Mouse (Mus musculus) A20 (cell line): ENCODE measurements around the gene Wdfy2.

Experiments
- DNase-seq: peaks from one replicate; pipeline ENCODE4 v3.0.0-alpha.2; 2011; ENCODE audit warnings: low read depth, low spot score

Wdfy2 gene

DNA sequence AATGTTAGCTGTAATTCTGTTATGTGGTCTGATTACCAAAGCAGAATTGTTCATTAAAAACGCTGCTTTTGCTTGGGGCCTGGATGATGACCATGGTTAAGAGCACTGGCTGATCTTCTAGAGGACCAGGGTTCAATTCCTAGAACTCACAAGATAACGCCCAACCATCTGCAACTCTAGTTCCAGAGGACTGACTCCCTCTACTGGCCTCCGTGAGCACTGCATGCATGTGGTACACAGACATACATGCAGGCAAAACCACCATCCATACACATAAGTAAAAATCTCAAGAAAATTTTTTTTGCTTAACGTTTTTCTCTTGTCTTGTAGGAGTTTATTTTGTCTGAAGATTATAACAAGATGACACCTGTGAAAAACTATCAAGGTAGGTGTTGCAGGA, 87.3 kb downstream of the Wdfy2 start:
- DNase-seq: peak; percentile 30

DNA sequence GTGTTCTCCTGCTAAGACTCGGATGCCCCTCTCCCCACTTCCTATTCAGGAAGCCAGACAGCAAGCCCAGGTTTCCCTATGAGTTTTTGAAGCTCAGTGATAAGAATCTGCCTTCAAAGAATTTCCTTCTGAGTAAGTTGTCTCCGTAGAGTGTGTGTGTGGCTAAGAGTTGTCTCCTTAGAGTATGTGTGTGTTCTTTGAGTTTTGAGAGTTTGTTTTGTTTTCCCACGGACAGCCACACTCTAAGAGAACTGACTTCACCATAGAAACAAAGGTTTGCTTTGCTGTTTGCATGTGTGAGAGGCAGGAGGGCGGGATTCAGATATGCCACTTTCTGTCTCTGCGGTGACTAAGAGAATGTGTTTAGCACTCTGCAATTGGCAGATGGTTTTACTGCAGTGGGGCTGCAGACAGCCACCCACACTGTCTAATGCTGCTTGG, 90.6 kb downstream of the Wdfy2 start:
- no peak for DNase-seq

DNA sequence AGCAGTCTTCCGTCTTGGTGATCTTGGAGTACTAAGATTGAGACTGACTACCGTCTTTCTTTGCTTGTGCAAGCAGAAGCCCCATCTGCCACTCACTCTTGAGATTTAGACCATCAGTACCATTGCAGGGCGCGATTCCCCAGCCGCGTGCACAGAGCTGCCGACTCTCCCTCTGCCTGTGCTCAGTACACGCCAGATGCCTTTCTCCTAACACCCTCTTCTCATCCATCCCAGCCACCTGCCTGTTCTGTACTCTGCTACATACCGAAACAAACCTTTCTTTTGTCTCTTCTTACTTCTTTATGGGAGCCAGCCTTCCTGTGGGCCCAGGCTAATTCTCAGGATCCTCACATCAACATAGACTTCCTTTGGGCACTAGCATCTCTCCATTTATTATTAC, 97.9 kb downstream of the Wdfy2 start:
- no peak for DNase-seq

DNA sequence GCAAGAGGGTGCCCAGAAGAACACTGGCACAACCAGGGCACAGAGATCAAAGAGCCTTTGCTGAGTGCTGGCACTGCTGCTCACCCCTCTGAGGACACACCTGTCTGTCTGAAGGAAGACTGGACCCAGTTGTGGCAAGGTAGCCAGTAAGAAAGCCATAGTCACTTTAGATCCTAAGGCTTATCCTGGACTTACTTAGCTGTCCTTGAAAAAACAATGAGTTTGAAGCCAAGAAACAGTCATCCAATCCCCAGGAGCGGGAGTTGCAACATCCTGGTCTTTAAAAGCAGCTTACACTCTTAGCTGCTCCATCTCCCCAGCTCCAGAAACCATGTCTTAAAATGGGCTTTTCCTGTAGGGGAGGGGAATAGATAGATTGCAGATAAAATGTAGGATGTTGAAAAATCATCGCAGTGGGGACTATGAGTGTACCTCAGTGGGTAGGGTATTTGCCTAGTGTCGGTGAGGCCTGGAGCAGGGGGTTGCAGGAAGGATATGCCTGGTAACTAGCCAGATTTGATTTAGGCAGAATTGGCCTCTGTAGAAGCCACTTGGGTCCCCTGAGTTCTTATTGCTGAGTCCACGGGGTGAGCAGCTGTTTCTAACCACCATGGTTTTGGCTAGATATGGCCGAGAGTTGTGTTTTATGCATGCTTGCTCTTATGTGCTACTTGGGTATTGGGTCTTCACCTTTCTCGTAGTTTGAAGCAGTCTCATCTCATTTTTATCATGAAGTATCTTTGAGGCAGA, 99.3 kb downstream of the Wdfy2 start:
- no peak for DNase-seq

DNA sequence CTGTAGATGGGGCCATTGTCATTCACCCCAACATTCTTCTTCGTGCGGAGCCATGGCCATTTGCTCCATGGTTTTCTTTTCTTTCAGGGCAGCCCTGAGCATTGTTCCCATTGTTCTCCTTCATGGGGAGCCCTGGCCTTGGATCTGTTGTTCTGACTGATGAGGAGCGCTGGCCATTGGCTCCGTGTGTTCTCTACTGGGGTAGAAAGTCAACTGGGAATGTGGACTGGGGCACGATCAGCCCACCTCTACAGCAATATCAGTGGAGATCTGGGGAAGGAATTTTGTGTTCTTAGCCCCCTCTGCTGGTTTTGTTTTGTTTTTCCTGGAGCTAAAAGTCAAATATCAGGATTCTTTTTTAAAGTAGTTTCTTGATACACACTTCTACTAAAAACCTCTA, 100.2 kb downstream of the Wdfy2 start:
- no peak for DNase-seq

DNA sequence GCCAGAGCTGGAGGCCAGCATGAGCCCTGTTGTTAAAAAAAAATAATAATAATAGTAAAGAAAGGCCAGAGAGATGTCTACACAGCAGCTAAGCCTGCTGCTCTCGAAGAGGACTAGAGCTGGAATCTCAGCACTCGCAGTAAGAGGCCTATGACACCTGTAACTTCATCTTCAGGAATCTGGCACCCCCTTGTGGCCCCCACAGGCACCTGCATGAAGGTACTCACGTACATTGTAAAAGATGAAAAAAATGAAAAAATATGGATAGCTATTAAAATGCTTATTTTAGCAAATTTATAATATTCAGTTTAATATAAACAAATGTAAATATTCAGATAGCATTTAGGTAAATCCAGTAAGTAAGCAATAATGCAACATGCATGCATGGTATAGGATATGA, 102.0 kb downstream of the Wdfy2 start:
- peak; percentile 37 for DNase-seq

DNA sequence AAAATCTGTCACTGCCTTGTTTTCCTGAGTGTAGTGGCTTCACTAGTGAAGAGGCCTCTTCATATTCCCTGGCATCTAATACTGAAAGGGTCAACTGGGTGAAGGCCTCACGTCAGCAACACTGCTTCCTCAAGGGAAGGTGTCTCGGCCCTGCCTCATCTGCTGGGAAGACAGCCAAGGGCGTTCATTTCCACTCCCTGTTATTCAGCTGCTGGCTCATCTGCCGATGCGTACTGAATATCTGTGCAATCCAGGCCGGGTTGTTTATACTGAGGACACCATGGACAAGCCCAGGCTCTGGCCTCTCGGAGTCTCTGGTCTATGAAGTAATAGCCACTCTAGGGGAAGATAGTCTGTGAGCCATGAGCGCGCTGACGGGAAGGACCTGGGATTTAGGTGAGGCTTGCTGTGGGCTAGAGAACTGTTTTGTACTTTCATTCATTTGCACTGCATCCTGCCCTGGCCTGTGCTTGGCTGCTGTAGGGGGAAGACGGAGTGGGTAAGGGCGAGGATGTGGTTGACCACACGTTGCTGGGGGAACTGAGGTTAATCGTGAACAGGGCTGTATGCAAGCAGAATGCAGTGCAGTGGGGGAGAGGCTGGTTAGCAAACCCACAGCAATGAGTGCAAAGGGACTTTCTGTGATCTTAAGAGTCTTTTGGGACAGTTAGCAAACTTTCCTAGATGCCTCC, 103.1 kb downstream of the Wdfy2 start:
- DNase-seq: no peak

DNA sequence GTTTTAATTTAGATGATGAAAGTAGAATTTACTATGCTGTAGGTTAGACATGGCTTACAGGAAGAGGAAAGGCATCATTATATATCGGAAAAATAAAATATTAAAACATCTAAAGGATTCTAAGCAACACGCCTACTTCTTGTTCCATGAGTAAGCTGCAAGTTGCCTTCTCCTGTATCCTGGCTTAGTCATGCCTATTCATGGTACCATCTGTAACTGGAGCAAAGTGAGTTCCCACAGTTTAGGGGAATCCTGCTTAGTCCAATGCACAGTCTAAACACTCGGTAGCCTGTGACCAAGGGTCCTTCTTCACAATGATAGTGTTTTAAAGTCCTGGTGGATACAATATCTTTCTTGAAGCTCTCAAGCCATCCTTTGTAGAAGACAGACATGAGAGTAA, 109.3 kb downstream of the Wdfy2 start:
- DNase-seq: no peak

DNA sequence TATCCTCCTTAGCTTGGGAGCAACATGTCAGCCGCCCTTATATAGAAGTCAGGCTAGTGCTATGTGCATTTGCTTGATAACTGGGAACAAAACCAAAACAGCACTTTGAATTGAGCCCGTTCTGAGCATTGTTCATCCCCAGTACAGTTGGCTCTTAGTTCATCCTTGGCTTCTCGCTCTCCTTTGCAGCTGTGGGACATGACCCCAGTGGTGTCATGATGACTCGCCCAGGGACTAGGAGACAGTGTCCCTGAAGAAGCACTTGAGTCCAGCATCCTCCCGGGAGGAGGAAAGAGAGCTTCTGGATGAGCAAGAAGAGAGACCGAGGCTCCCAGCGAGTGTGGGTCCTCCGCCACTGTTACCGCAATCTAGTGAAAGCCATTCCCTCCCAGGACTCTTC, 118.6 kb downstream of the Wdfy2 start:
- DNase-seq: no peak

DNA sequence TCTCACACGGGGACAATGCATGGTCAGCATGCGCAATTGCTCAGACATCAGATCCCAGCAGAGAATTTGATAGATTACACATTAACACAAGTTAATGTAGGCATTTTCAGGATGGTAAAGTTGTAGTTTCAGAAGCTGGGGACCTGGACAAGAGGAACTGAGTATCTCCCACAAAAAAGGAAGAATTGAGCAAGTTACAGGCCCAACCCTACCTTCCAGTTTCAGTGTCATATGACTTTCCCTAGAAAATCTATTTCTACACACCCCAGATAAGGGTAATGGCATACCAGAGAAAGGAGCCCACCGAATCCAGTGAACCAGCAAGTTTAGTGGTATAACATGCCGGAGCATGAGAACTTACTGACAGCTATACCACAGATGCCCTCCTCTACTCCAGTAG, 126.2 kb downstream of the Wdfy2 start:
- no peak for DNase-seq

DNA sequence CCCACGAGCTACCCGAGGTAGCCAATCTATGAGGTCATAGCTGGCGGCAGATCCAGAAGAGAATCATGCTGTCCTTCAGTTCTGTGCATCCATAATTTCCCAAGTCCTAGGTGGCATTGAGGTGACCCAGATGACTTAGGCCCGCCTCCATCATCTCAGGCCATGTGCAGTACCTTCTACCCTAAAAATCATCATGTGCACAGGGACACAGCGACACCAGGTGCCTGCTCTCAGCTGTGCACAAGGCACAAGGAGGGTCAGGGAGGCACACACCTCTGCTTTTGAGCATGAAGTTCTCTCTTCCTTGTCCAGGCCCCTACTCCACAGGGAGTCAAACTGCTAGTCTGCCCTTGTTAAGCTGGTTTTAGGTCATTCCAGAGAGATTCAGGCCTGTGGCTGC, 127.9 kb downstream of the Wdfy2 start:
- DNase-seq: peak; percentile 23

DNA sequence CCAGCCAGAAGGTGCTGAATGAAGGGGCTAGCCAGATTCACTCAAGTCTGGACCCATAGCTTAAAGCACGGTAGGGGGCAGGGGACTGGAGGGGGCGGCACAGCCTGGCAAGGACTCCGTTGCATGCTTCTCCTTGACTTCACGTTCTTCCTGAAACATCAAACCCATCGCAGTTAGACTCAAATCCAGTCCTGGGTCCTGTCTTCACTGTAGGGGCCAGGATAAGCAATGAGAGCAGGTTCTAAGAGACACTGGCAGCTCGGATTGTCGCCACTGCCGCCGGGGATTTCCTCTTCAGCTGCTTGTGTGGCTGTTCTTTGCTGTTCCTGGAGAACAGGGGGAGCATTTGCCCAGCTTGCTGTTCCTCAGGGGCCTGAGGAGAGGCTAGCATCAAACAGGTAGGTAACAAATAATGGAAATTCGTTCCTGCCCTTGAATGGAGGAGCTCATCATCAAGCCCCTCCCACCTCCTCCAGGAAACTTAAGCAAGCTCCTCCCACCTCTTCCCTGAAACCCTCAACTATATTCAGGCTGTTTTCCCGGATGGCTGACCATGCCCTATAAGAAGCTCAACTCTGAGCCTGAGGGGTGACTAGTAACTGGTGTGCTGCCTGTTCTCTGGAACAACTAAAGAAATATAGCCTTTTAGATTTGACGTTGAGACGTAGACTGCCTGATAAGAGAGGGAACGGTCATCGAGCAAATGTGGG, 128.5 kb downstream of the Wdfy2 start:
- DNase-seq: no peak

DNA sequence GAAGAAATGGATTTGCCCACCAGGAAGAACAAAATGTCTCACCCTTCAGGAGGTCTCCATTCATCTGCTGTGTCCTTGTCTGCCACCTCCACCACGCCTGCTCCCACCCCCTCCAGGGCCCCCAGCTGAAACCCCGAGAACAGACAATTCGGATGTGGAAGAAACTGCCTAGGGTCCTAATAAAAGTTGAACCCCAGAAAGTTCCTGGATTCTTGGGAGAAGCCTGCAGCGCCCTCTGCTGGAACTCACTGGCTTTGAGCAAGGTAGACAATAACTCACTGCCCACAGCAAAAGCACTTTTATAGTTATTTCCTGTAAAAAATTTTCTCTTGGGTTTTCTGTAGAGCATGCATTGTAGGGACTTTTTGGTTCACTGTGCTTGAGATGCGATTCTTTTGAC, 137.6 kb downstream of the Wdfy2 start:
- DNase-seq: peak; percentile 45

DNA sequence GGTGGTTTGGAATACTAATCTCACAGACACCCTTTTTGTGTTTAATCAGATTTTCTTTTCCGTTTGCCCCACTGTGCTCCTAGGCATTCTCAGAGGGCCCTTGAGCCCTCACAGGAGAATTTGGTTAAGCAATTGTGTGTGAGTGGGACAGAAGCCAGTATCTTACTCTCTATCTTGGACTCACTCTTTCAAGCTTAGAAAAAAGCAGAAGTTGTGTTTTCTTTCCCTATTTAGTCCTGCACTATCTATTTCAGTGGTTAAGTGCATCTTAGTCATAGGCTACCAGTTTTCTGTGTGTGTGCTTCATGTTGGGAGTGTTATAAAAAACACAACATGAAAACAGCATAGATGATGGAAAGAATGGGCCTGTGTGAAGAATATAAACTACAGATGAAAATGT, 142.3 kb downstream of the Wdfy2 start:
- peak; percentile 42 for DNase-seq

DNA sequence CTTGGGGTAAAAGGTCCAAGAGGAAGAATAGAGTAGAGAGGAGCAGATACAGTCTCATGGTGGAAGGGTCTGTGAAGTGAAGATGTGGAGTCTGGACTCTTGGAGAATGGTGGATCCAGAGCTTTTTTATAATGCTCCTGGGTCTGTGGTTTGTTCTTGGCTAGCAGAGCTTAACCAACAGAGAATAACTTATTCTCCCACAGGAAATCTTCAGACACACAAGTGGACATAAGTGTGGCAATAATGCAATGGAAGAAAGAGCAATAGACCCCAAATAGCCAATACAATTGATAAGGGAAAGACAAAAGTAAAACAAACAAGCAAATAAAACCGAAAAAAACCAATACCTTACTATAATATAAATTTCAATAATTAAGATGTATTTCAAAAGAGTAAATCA, 146.9 kb downstream of the Wdfy2 start, which contains the start of gene Defb48:
TSS of gene Defb48 (minus strand) at position 101 of the 400 bp plus-strand sequence.
- no peak for DNase-seq

DNA sequence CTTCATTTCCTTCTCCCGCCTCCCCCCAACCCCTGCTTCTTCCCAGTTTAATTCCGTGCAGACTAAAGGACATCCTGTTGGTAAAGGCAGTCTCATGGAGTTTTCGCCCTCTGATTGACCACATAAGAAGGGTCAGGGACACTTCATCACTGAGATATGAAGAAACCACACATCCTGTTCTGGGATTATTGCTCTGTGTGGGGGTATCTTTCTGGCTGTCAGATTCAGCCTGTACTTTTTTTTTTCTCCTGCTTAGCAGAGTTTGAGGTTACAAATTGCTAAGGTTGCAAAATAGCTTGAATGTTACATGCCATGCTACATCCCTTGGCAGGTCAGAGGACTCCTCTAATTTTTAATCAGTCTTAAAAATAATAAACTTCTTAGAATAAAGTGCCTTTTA, 153.8 kb downstream of the Wdfy2 start:
- DNase-seq: no peak

DNA sequence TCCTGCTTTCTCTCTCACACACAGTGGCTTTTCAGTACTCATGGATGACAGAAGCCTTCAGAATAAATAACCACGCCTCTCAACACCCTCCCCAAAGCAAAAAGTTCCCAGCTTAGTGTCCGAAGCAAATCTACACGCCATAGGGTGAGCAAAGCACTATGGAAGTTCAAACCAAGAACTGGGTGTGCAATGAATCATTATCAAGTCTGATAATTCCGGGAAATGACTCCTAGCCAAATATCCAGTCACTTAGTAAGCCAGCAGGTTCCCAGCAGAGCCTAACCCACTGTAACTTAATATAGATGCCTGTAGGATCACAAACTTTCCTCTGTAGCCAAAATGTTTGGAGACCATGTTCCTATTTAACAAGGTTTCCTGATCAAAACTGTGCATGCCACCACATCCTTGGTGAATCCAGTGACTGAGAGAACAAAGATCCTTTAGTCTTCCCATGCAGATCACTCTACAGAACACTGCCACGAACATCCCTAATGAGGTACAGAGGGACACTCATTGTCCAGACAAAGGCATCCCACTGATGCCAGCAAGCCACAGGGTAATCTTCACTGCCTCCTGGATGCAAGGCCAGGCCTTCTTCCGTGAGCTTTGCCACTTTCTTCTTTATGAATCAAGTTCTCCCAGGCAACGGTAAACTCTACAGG, 154.5 kb downstream of the Wdfy2 start:
- DNase-seq: no peak

DNA sequence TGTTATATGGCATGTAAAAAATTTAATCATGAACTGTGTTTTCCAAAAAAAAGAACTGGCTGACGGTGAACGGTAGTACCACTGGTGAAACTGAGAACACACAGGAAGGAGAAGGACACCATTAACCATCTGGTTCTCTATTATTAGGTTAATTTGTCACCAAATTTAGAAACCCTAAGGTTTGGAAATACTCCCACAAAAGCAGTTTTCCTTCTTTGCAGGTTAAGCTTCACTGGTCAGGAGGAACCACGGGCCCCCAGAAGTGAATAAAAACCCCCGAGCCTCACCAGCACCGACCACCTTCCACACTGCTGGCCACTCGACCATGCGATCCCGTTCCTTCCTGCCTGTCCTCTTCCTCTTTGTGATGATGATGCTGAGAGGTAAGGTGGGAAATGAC, 160.3 kb downstream of the Wdfy2 start, which contains the start of gene Defb47:
TSS of gene Defb47 (plus strand) at position 301 of the 400 bp plus-strand sequence.
- no peak for DNase-seq

DNA sequence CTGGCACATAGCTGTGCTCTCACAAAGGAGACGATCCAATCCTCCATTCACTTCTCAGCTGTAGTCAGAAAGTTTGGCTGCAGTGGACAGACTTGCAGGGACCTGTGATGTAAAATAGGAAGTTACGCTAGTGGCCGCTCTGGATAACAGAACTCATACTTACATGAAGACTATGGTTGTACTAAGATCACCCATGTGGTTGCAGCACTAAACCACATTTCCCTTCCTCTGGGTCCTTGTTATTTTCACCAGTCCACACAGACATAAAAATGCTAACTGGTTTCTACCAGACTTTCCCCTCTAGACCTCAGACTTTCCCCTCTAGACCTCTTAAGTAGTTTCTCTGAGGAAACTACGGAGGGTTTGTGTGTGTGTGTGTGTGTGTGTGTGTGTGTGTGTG, 161.5 kb downstream of the Wdfy2 start:
- no peak for DNase-seq

DNA sequence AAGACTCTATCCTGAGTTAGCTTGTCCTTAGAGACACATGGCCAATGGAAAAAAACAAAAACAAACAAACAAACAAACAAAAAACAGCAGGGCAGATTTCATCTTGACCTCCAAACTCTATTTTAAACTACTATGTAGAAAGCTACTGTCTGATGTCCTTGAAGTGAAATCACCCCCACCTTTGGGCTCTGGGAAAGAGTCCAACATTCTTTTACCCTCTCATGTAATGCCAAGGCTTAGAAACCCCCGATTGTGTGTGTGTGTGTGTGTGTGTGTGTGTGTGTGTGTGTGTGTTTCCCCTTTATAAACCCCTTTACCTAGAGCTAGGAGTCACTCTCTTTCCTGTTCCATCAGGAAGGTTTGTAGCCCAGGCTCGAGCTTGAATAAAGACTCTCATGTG, 165.1 kb downstream of the Wdfy2 start:
- DNase-seq: no peak
